Mouse (Mus musculus): ENCODE results near the gene Wapl.

Gene Wapl

GRCm38 (mm10) chr14:34769567-34770158, 95.9 kb downstream of the Wapl start:
- in situ Hi-C loops (cut with MboI; ENCODE audit: unreplicated experiment in 2 of 2): loop anchor here in 1 of 2 experiments (5.0 to 25.0 kb wide), 2 partner anchors 147 to 482 kb away; no protein-coding TSS in a partner anchor

- in situ Hi-C loops (cut with MboI; ENCODE audit: unreplicated experiment in 2 of 2): loop anchor here in 1 of 2 experiments (5.0 to 25.0 kb wide), 2 partner anchors 148 to 483 kb away; no protein-coding TSS in a partner anchor
Measured at GRCm38 (mm10) chr14:34770467-34770866, 96.7 kb downstream of the Wapl start.

- in situ Hi-C loops (cut with MboI; ENCODE audit: unreplicated experiment in 2 of 2): loop anchor here in 1 of 2 experiments (5.0 to 25.0 kb wide), 2 partner anchors 149 to 484 kb away; no protein-coding TSS in a partner anchor
Measured at GRCm38 (mm10) chr14:34771601-34772000, 97.9 kb downstream of the Wapl start.

DNA sequence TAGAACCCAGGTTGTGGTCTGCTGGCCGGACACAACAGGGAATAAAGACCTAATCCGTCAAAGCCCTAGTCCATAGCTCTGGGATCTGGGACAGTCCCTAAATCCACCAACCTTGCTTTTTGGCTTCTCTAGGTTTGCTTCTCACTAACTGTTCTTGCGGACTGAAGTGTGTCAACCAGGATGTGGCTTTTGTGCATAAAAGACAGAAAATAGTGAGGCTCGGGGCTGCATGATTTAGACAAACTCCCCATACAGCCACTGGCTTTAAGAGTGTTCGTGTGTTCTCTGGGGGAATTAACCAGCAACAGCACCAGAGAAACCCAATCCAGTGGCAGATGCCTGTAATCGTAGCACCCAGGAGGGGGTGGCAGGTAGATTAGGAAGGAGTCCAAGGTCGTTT, 98.4 kb downstream of the Wapl start:
- in situ Hi-C loops (cut with MboI; ENCODE audit: unreplicated experiment in 2 of 2): loop anchor here in 1 of 2 experiments (5.0 to 25.0 kb wide), 2 partner anchors 150 to 485 kb away; no protein-coding TSS in a partner anchor

DNA sequence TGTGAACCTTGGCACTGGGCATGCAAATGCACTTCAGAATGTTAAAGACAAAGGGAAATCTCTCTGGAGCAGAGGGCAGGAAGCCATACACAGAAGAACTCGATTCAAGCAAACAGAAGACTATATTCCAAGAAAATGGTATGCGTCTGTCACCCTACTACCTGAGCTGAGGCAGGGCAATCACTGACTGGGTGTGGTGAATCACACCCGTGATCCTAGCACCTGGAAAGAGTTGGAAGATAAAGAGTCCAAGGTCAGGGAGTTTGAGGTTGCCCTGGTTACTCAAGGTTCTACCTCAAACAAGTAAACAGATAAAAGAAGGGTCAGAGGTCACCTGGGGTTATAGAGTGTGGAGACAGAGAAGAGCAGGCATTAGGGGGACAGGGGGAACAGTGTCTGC, 100.0 kb downstream of the Wapl start:
- in situ Hi-C loops (cut with MboI; ENCODE audit: unreplicated experiment in 2 of 2): loop anchor here in 1 of 2 experiments (5.0 to 25.0 kb wide), 2 partner anchors 151 to 486 kb away; no protein-coding TSS in a partner anchor

DNA sequence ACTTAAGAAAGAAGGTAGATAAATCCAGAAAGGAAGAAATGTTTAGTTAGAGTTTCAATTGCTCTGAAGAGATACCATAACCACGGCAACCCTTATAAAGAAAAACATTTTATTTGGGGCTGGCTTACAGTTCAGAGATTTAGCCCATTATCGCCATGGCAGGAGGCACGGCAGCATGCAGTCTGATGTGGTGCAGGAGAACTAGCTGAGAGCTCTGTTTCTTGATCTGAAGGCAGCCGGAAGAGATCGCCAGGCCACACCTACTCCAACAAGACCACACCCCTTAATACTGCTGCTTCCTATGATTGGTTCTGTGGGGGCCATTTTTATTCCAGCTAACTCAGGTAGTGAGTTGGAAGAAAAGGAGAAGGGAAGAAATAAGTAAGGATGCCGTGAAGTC, 100.5 kb downstream of the Wapl start:
- in situ Hi-C loops (cut with MboI; ENCODE audit: unreplicated experiment in 2 of 2): loop anchor here in 1 of 2 experiments (5.0 to 25.0 kb wide), 2 partner anchors 152 to 487 kb away; no protein-coding TSS in a partner anchor

DNA sequence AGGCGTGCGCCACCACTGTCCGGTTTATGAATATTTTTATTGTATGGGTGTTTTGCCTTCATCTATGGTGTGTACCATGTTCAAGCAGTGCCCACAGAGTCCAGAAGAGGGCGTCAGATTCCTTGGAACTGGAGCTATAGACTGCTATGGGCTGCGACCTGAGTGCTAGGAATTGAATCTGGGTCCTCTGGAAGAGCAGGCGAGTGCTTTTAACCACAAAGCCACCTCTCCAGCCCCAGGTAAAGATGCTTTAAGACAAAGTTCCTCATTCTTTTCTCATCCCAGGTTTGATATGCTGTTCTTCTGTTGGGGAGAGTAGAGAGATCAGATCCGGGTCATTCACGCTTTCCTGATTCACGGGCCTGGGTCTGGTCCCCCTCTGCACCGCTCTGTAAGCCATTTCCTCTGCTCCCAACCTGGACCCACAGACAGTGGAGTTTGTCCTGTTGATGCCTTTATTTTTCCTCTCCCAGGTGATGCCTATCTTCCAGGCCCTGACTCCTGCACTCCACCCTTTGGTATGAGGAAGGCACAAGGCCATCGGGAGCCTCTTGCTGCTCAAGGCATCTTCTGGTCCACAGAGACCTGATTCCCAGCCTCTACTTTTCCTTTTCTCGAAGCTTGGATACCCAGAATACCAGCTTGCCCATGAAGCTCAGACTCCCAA, 103.1 kb downstream of the Wapl start:
- in situ Hi-C loops (cut with MboI; ENCODE audit: unreplicated experiment in 2 of 2): loop anchor here in 1 of 2 experiments (5.0 kb wide), 1 partner anchor 165 kb away; no protein-coding TSS in a partner anchor

- in situ Hi-C loops (cut with MboI; ENCODE audit: unreplicated experiment in 2 of 2): loop anchor here in 1 of 2 experiments (5.0 kb wide), 1 partner anchor 166 kb away; no protein-coding TSS in a partner anchor
Measured at GRCm38 (mm10) chr14:34777810-34778209, 104.1 kb downstream of the Wapl start.

GRCm38 (mm10) chr14:34778760-34779159, 105.0 kb downstream of the Wapl start:
- in situ Hi-C loops (cut with MboI; ENCODE audit: unreplicated experiment in 2 of 2): loop anchor here in 1 of 2 experiments (5.0 kb wide), 1 partner anchor 166 kb away; no protein-coding TSS in a partner anchor

- in situ Hi-C loops (cut with MboI; ENCODE audit: unreplicated experiment in 2 of 2): no loop called here
Measured at GRCm38 (mm10) chr14:34793406-34794037, 119.8 kb downstream of the Wapl start.

Data from v-Abl transformed pro-B cells (cell line).